Mouse (Mus musculus) cerebellum, postnatal 4 days (tissue): ENCODE data around the gene Tacc3.

Source experiments
- DNase-seq, 2 experiments: peaks; one replicate each; pipeline ENCODE4 v3.0.0; 2022; ENCODE audit warnings: low spot score in 2 of 2, mixed read lengths in 1 of 2

The Tacc3 gene

DNA sequence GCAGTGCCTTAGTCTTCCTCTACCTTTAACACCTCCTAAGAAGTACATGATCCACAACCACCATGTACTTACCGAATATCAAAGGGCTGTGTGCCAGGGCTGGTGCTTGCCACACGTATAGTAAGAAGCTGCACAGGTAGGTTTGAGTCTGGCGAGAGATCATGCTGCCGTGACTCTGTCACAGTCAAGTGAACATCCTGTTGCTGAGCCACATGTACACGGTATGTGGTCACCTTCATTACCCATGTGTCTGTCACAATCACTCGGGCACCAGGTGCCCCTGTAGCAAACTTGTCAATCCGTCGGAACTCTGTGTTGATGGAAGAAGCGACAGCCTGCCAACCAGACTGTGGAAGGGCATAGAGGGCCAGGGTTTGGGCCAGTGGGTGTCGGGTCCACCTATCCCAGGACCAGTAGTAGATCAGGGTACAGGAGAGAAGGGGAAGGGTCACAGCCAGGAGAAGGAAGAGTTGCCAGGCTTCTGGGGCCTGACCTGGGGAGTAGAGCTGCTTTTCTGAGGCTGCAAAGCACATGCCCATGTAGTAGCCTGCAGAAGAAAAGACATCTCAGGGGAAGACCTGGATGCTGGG lies 2.6 kb upstream of the Tacc3 start:
- no peak for DNase-seq

DNA sequence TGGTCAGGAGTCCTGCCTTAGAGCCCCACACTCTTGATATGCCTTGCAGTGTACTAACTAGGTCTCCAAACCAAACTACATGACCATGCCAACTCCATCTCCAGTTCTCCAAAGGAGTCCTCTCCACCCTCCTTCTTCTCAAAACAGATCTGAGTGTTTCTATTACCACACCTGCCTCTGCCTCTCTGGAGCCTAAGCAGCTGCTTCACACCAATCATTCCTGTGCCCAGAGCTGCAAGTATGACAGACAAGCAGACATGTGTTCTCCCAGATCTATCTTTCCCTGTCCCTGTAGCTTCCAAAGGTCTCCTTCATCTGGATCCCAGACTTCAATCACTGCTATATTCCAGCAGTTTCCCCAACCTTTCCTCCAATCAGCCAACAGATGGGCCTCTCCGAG lies 1.2 kb upstream of the Tacc3 start:
- DNase-seq, result no peak

DNA sequence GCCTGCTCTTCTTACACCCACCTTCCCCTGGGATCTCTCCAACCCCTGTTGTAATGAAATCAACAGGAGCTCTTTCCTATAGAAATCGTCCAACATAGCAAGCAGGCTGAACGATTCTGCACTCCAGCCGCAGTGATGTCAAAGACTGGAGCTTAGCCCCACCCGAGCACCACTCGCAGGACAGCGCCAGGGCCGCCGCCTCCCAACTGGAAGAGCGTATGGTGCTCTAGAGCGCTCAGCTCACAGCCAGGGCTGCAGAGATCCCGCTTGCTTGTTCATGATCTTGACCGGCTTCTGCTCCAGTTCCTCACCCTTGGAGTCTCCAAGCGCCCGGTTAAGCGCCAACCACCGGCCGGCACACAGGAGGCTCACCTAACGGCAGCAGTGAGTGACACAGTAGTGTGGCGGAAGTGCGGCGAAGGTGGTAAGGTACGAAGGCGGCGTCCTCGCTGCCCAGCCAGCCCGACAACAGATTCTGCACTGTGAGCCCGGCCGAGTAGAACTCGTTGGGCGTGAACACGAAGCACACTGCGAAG lies 609 bp upstream of the Tacc3 start:
- no peak for DNase-seq

DNA sequence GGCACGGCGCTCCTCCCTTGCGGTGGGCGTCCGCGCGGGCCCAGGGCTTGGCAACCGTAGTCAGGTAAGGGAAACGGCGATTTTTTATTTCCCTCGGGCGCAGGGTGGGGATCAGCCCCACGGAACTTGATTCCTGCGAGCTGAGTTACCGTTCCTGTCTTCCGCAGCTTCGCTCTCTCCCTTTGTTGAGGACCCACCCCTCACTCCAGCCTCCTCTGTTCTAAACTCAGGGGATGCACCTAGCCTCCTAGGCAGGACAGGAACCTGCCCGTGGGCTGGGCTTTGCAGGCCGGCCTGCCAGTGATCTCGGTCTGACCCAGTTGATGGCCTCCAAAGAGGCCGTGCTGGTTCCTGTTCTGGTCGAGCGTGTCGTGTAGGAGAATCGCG lies 729 bp downstream of the Tacc3 start:
- DNase-seq, result no peak

DNA sequence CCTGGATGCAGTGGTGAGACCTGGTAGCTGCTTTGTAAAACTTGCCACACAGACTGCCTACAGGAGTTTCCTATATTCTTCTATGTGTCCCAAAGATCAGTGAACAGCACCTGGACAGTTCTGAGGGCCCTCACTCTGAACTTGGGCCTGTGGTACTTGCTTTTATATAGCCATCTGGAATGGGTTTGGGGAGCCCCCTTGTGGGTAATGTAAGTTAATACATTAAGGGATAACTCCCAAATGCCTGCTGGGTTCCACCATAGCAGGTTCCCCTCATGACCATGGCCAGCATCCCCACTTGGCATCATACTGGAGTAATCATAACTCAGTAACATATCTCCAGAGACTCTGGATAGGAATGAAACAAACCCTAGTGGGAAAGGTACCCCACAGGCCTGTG lies 10.3 kb downstream of the Tacc3 start:
- no peak for DNase-seq

DNA sequence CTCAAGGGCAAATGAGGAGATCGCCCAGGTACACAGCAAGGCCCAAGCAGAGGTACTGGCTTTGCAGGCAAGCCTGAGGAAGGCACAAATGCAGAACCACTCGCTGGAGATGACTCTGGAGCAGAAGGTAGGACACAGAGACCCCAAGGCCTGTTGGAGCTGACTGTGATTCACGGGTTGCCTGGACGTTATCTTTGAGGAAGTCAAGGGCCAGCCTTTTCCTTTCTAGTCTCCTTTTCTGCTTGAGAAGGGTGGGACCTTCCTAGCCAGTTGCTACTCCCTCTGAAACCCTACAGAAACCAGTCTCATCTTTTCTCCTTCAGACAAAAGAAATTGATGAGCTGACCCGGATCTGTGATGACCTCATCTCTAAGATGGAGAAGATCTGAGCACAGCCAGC lies 13.7 kb downstream of the Tacc3 start:
- DNase-seq, result no peak

DNA sequence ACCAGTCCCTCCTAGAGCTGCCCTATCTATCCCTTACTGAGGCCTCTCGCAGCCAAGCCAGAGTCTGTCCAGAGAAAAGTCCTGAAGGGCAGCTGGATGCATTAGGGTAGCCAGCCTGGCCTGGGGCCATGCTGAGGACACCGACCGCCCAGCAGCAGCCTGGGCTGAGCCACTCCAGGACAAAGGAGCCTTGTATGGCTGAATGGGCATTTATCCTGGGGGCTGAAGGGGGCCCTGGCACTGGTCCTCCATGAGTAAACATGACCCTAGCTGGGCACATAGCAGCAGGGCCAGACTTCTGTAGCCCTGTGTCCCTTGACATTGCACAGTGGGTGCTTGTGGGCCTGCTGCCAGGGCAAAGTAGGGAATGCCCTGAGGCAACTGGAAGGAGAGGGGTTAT lies 16.5 kb downstream of the Tacc3 start:
- DNase-seq, result peak in 1 of 2 experiments; percentile 39

DNA sequence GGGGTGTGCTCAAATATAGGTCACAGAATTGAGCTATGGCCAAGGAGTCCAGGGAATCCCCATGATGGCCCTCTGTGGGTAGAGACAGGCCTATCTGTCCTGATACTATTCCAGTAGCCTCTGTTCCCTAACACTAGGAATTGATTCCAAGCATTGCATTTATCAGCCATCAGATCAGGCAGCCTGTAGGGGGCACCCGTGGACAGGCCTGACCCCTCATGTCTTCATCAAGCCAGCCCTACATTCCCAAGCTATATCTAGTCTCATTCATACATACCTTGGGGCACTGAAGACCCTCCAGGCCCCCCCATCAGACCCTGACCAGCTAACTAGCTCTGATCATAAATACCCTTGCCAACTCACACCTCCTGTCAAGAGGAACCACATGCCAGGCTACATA lies 18.0 kb downstream of the Tacc3 start:
- DNase-seq, result peak in 1 of 2 experiments; percentile 64

DNA sequence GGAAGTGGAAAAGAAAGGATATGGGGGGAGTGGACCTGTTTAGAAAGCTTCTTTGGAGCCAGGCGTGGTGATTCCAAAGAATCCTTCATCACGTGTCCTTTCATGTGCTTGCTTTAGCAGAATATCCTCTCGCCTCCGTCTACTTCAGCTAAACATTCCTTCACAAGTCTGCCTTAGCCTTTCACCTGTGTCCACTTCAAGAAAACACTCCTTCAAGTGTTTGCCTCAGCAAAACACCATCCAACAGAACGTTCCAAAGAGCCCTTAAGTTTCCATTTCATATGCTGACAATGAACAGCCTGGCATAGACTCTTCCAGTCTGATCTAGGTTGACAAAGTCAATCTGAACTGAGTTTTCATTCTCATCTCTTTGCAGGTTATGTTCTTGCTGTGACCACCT lies 20.3 kb downstream of the Tacc3 start:
- no peak for DNase-seq

DNA sequence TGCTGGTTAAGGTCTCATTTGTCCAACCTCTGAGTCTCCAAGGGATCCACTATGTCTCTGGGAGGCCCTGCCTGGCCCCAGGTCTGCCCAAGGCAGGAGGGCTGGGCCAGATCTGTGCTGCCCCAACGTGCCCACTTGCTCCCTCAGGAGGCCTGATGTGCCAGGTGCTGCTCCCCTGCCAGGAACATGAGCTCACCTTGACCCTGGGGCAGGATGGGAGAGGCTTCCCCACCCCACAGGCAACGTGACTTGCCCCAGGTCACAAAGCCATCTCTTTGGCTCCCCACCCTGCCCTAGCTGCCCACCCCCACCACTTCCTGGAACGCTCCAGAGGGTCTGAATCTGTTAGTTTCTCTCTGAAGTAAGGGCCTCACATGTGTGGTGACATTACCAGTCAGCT lies 23.1 kb downstream of the Tacc3 start:
- no peak for DNase-seq

DNA sequence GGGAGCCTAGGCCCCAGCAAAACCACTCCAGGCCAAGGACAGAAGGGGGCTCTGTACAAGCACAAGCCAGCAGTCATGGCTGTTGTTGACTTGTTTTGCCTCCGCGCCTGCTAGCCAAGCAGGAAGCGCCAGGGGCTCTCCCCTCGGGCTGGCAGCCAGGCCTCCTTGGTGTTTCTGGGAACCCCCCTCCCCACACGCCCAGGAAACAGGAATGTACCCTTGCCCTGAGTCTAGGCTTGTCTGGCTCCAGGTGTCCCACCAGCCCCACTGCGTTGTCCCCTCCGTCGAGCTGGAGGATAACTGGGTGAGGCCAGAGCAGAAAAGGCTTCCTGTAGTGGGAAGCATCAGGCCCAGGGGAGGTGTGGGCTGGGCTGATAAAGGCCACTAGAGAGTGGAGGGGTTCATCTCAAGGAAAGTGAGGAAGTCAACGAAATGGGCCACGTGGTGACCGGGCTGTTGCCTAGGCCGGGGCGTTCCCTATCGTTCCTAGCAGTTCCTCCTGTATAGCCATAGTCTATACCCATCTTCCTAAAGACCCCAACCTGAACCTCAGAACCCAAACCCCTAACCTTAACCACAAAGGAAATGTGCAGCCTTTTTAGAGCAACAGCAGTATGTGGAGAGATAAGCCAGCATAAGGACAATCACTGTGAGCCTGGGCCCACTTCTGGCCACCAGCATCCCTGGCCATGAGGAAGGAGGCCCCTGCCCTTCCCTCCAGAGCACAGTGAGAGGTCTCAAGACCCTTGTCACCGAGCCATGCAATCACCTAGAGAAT lies 23.9 kb downstream of the Tacc3 start:
- DNase-seq, result no peak

DNA sequence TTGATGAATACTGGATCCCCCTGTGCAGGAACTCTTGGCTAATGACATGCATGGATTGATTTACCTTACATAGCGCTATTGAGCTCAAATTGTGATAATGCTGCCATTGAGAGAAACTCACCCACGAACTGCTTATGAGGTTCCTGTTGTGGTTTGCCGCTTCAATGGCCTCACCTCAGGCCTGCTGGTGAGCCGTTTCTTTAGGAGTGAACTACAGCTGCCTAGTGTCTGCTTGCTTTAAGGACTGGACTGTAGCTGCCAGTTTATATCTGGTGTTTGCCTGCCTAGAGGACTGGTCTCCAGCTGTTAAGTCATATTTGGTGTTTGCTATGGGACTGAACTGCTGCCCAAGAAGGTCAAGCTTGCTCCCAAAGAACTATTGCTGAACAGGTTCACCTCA lies 25.0 kb downstream of the Tacc3 start:
- no peak for DNase-seq

DNA sequence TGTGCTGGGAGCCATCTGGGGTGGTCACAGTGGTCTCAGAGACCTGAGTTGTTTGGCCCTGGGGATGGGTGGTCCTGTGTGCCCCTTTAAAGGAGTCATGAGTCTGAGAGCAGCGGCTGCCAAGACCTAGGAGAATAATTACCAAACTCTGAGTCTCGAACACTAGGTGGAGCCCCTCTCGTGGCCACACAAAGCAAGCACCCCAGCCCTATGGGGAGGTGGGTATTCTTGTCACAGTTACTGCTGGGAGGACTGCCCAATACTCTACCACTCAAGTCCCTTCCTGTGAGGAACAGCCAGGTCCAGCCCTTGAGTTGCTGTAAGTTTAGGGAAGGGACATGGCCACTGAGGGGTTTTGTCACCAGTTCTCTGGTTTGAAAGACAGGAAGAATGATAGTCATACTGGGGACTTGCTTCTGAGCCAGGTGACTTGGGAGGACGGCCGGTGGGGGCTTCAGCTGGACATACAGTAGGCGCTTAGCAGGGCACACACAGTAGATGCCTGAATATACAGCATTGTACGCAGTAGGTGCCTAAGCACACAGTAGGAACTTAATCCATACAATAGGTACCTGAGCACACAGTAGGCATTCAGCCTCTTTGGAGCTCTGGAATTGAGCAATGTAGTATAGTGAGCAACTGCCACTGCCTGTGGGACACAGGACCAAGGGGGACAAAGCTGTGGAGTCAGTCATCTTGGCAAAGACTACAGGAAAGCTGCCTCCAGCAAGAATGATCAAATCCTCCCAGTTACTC lies 26.1 kb downstream of the Tacc3 start:
- DNase-seq, result peak in 1 of 2 experiments; percentile 48

DNA sequence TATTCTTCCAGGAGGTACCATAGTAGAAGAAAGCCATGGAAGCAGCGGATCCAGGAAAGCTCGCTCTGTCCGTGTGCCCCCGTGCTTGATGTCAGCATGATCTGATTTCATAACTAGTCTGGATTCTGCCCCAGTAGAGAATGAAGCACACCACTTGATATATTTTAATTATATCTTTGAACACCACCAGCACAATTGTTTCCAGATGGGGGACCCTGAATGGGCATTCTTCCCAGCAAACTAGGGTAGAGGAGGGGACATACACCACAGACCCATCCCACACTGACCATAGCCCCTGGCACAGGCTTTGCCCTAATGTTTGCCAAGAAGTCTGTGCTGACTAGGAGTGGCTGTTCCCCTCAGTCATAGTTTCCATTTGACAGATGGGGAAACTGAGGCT lies 27.0 kb downstream of the Tacc3 start:
- no peak for DNase-seq

DNA sequence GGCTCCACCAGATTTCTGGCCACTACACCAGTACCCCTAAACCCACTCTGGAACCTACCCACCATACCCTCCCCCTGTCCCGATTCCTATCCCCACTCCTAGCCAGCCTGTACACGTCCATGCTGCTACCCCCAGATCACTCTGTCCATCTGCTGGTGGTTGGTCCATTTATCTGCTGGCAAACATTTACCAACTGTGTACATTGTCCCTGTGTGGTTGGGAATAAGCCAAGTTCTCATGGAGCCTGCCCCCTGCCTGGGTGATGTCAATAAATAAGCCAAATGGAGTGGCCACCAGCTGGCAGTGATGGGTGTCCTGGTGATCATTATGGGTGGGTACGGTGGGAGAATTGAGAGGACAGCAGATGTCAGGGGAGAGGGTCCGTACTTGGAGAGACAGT lies 29.2 kb downstream of the Tacc3 start:
- no peak for DNase-seq

DNA sequence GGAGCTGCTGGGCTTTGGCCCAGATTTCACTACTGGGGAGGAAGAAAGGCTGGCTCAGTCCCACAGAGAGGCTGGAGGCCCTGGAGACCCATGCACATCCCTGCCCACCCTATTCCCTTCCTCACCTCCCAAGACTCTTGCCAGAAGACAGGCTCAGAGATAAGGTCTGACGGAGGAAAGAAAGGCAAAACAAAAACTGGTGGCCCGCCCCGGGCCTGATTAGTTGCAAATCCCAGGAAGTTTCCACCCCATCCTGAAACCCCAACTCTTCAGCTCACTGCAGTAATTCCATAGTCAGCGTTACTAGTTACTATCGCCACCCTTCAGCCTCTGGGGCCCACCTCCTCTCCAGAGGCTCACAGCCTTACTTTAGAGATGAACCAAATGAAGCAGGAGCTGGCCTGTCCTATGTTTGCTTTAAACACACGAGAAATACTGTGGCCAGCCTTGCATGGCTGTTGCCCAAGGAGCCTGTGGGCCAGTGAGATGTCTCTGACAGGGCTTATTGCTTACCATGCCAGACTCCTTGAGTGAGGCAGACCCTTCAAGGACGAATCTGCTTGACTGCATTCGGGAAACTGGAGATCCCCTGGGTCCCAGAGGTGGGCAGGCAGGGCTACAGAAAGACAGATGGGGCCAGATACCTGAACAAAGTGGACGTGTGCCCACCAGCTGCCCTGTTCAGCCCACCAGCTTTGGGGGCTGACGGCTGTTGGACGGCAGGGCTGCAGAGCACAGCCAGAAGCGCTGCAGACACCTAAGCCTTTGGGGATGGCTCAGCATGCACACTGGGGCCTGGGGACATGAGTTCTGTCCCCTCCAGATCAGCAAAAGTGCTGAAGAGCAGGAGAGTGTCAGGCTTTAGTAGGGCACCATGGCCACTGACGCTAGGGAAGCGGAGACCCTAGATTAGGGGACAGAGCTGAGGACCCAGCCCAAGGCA lies 30.6 kb downstream of the Tacc3 start:
- no peak for DNase-seq

DNA sequence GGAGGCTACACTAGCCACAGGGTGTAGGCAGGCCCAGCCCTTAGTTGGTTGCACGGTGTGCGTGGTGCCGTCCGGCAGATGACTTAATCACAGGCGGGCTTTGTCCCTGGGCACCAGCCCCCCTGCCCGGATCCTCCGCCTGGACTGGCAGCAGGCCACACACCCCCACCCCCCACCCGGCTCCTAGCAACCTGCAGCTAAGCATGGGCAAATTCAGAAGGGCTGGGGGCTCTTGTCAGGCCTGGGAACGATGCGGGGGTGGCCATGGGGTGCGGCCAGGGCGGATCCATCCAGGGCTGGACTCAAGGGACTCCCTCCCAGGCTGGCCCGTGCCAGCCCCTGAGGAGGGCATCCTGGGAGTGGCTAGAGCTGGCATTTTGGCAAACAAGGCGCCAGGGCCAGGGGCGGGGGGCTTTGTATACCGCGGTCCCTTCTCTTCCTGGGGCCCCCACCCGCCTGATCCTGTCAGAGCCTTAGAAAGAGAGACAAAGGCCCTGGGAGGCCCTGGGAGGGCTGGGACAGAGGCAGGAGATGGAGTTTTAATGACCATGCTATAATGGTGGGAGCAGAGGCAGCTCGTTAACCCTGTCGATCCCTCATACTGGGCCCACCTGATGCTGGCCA lies 31.4 kb downstream of the Tacc3 start:
- DNase-seq, result peak in 1 of 2 experiments; percentile 38

DNA sequence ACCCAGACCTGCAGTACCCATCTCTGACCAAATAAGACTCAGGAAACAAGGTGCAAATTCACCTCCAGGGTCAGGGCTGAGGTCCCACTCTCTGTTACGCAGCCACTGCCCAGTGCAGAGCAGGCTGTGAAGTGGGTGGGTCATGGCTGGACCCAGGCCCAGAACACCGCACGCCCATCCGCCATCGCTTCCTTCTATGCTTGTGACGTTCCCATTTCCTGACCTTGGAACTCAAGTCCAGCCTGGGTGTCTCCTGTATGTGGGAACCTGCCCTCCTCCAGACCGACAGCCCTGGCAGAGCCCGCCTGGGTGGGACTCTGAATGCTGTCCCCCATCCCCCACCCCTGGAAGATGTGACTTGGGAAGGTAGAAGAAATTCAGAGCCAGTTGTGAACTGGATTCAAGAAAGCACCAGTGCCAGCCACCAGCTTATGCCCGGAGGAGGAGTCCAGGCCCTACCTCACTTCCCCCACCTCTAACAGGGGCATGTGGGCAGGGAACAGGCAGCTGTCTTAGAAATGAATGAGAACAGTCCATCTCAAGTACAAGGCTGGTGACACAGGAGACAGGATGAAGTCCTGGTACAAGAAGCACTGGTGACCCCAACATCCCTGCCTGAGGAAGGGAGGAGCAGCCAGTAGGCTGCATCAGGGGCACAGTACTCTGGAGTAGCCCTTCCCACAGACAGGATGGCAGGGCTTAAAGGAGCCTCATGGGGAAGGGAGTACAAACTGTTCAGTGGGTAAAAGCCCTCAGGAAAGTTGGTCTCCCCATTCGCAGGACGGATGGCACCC lies 32.1 kb downstream of the Tacc3 start:
- DNase-seq, result no peak

DNA sequence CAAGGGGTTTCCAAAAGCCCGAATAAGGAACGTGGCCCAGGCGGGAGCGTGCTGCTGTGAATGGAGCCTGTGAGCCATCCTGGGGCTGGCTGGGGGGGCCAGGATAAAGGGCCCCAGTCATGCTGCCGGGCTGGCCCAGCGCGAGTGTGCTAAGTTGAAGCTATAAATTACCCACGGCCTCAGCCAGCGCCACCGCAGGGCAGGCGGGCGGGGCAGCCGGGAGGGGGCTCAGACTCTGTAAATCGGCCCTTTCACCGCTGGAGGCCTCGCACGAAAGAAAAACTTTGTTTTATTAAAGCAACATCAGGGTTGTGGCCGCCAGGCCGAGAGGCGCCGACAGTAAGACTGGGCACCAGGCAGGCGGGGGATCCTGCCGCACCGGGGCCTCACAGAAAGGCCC lies 34.5 kb downstream of the Tacc3 start:
- DNase-seq, result no peak

DNA sequence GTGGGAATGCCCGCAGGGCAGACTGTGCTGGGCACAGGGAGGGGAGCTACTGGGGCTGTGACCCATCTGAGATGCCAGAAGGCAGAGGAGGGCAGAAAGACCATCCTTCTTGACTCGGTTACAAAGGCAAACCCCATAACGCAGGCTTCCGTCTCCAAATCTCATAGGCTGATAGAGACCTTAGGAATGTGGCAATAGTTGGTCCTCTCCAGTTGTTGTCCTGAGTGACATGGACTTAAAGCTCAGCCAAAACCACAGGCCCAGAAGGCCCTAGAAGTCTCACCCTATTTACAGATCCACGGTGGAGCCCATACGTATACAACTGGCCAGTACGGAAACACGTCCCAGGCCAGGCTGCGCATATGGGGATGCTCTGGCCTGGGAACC lies 36.5 kb downstream of the Tacc3 start:
- no peak for DNase-seq
